Mouse (Mus musculus) cerebellum, adult 2 months (tissue): Measurements from ENCODE around the gene Dner.

Experiments used
- CTCF ChIP-seq: fragments of 200-500 bp; IDR thresholded peaks from 2 replicates; pipeline ENCODE4 v1.5.1; 2011; ENCODE audit warnings: low read depth, mild to moderate bottlenecking, control low read depth, low read length, moderate library complexity, borderline replicate concordance; ENCODE audit not compliant: insufficient read depth
- POLR2A ChIP-seq: fragments of 200-500 bp; IDR thresholded peaks from 2 replicates; pipeline ENCODE4 v1.6.1; 2011; ENCODE audit warnings: low read length, control low read depth, borderline replicate concordance; ENCODE audit not compliant: insufficient read depth

GRCm38 (mm10) chr1:84361389-84361788, 334.6 kb downstream of the Dner start:
- TF ChIP-seq CTCF: no peak
- no peak for TF ChIP-seq POLR2A
